Mouse (Mus musculus) liver, adult 2 months (tissue): Measurements from ENCODE around the gene Odaph. TPM values are rescaled to one million over a fixed set of nuclear protein-coding genes. Genes with fewer than 3 reads are reported as not detected.

Source experiments
- DNase-seq: peaks from one replicate; pipeline ENCODE4 v3.0.0-alpha.2; 2011; ENCODE audit warnings: low read depth, low spot score; ENCODE audit errors: extremely low read depth
- H3K27ac ChIP-seq: fragments of 200-500 bp; replicated peaks from 2 replicates; pipeline ENCODE4 v1.5.1; 2012; ENCODE audit warnings: low read depth, mild to moderate bottlenecking, control low read depth, inconsistent platforms, low read length; ENCODE audit not compliant: insufficient read depth
- H3K27me3 ChIP-seq: fragments of 200-500 bp; 2 replicates; pipeline ENCODE4 v1.6.1; 2012; ENCODE audit warnings: mild to moderate bottlenecking, moderate library complexity, low read length, inconsistent platforms; ENCODE audit not compliant: control insufficient read depth, insufficient read depth
- H3K36me3 ChIP-seq: fragments of 200-500 bp; 2 replicates; pipeline ENCODE4 v1.6.1; 2012; ENCODE audit warnings: low read length, inconsistent platforms; ENCODE audit not compliant: control insufficient read depth, insufficient read depth
- H3K4me1 ChIP-seq: fragments of 200-500 bp; 2 replicates; pipeline ENCODE4 v1.6.1; 2011; ENCODE audit warnings: low read length; ENCODE audit not compliant: control insufficient read depth, insufficient read depth
- H3K4me3 ChIP-seq: fragments of 200-500 bp; 2 replicates; pipeline ENCODE4 v1.5.1; 2011; ENCODE audit warnings: low read depth, mild to moderate bottlenecking, control low read depth, low read length, moderate library complexity; ENCODE audit not compliant: insufficient read depth
- H3K79me2 ChIP-seq: fragments of 200-500 bp; 2 replicates; pipeline ENCODE4 v1.6.1; 2012; ENCODE audit warnings: inconsistent platforms, mild to moderate bottlenecking, low read length, moderate library complexity; ENCODE audit not compliant: control insufficient read depth, insufficient read depth
- H3K9ac ChIP-seq: fragments of 200-500 bp; 2 replicates; pipeline ENCODE4 v1.6.1; 2012; ENCODE audit warnings: low read depth, mild to moderate bottlenecking, control low read depth, inconsistent platforms, low read length
- CTCF ChIP-seq: fragments of 200-500 bp; IDR thresholded peaks from 2 replicates; pipeline ENCODE4 v1.5.1; 2011; ENCODE audit warnings: low read depth, low read length, control low read depth
- POLR2A ChIP-seq: fragments of 200-500 bp; IDR thresholded peaks from 2 replicates; pipeline ENCODE4 v1.6.1; 2011; ENCODE audit warnings: low read length, control low read depth; ENCODE audit not compliant: insufficient read depth; ENCODE audit errors: extremely low read depth
- WGBS: fragments of 180-500 bp; shearing (Covaris S2); methylation state at CpG from one replicate; pipeline ENCODE4 v1.1.7; 2018; 5-methylcytosine and 5-hydroxymethylcytosine counted together
- polyA plus RNA-seq: library from polyadenylated mRNA; depleted of rRNA; stranded (reverse); fragments of >200 nt; gene quantifications from 2 replicates; pipeline ENCODE4 v1.2.3, GENCODE M21; 2012
- total RNA-seq: library from RNA; depleted of rRNA; stranded (reverse); fragments of >200 nt; gene quantifications from 2 replicates; pipeline ENCODE4 v1.2.3, GENCODE M21; 2014

Gene Odaph
- total and polyA plus RNA-seq, 2 experiments = not detected

DNA sequence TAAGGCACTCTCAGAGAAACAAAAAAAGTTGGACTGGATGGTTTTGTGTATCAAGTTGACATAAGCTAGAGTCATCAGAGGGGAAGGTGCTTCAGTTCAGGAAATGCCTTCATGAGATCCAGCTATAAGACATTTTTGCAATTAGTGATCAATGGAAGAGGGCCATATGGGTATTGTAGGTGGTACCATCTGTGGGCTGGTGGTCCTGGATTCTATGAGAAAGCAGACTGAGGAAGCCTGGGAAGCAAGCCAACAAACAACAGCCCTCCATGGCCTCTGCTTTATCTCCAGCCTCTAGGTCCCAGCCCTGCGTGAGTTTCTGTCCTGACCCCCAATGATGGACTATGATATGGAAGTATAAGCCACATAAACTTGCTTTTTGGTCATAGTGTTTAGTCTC lies 28.2 kb upstream of the Odaph start:
- 81% methylated on average over 1 of the region's 1 CpGs for WGBS
- Histone ChIP-seq H3K27ac (no peak overlapping the region), H3K36me3 (peaks cover 19% of the 10 kb centered on the region), H3K4me1 (peaks cover 13% of the 10 kb centered on the region), H3K4me3 (no peak overlapping the region), H3K79me2 (peaks cover 14% of the 10 kb centered on the region; the same call in 1 of the 2 replicates), H3K9ac (no peak overlapping the region), H3K27me3 (no peaks in the 10 kb centered on the region)
- DNase-seq = no peak
- TF ChIP-seq CTCF = no peak
- TF ChIP-seq POLR2A = no peak

DNA sequence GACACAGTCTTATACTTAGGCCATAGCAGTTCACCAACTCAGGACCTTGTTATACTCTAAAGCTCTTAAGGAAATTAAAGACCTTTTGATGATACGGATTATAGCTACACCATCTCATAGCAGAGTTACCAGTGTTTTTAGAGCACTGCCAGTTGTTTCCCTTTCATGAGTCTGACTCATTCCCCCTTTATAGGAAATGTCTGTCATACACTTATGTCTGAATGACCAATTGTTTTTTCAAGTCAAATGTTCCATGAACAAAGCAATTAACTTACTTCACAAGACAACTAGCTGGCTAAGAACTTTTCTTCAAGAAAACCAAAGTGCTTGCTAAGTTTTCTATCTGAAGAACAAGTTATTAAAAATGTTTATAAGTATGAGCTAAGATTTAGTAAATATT lies 27.3 kb upstream of the Odaph start:
- H3K27me3 ChIP-seq = no peaks in the 10 kb centered on the region
- WGBS = 87% methylated on average over 1 of the region's 1 CpGs
- H3K36me3 ChIP-seq = peaks cover 17% of the 10 kb centered on the region
- peaks cover 13% of the 10 kb centered on the region for H3K4me1 ChIP-seq
- H3K79me2 ChIP-seq = peaks cover 14% of the 10 kb centered on the region; the same call in 1 of the 2 replicates
- H3K9ac ChIP-seq = no peak overlapping the region
- DNase-seq = no peak
- no peak overlapping the region for H3K4me3 ChIP-seq
- H3K27ac ChIP-seq = no peak overlapping the region
- TF ChIP-seq POLR2A = no peak

DNA sequence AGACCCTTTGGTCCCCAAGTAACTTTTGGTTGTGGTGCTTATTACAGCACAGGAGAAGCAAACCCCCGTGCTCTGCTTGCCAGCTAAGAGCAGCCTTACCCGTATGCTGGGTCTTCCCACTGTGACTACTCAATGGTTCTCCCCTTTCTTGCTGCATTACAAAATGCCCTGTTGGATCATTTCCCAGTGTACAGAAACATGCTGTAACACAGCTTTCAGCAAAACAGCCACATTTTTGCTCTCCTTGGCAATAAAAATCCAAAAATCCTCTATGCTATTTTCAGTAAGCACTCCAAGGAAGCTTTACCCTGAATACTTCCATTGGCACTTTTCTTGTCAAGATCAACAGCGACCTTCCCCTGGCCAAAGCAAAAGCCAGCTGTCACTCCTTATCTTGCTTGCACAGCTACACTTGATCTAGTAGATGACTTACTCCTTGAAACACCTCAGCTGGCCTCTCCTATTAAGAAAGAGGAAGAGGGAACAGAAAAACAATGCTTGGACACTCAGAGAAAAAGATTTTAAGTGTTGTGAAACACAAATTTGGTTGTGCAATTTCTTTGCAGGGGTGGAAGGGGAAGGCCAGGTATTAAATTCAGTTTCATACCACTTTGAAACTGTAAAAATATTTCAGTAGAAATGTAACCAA lies 26.5 kb upstream of the Odaph start:
- peak overlapping the region; percentile 1; the same call in 1 of the 2 replicates for H3K9ac ChIP-seq
- TF ChIP-seq POLR2A (no peak), CTCF (no peak)

DNA sequence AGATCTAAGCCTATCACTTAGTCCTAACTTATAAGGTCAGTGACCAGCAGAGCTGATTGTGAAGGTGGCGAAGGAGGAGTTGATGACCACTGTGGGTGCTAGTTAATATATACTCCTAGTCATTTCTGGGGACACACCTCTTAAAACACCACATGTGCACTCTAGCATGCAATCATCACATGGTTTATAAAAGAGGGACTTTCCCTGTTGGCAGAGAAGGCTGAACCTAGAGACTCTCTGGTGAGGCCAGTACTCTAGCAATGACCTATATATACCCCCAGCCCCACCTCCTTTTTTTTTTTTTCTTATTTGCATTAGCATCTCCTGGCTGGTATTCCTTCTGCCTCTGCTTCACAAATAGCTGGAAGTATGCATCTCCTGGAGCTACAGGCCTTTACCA lies 25.9 kb upstream of the Odaph start:
- Histone ChIP-seq H3K9ac (no peak overlapping the region), H3K79me2 (peaks cover 14% of the 10 kb centered on the region; the same call in 1 of the 2 replicates), H3K4me1 (peaks cover 13% of the 10 kb centered on the region), H3K27ac (peak overlapping the region; percentile 44; the same call in 1 of the 2 replicates), H3K36me3 (peaks cover 14% of the 10 kb centered on the region), H3K4me3 (no peak overlapping the region), H3K27me3 (no peaks in the 10 kb centered on the region)
- TF ChIP-seq POLR2A (no peak), CTCF (no peak)
- whole genome bisulfite sequencing = 23% methylated on average over 1 of the region's 1 CpGs
- peak; percentile 72 for DNase-seq

More for the DNA sequence above, 26.5 kb upstream of the Odaph start:
- Histone ChIP-seq H3K4me3 (peak overlapping the region; percentile 18; the same call in 1 of the 2 replicates), H3K27me3 (no peaks in the 10 kb centered on the region), H3K4me1 (peaks cover 13% of the 10 kb centered on the region), H3K27ac (peak overlapping the region; percentile 76), H3K79me2 (peaks cover 14% of the 10 kb centered on the region; the same call in 1 of the 2 replicates), H3K36me3 (peaks cover 12% of the 10 kb centered on the region)
- WGBS = 12% methylated on average over 3 of the region's 3 CpGs
- peak; percentile 65 for DNase-seq

DNA sequence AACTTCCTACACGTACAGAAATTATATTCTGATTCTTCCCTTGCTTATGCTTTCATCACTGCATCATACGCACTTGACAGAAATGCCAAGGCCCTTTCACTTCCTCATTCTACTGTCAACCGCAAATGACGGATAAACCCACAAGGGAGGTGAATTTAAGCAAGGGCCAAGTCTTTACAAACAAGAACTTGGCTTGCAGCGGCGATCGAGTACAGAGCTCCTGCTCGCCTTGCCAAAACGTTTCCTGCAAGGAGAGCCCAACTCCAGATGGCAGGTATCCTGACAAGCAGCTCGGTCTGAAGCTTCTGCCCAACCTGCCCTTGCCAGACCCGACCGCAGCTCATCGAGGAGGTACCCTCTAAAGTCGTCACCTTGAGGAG lies 25.0 kb upstream of the Odaph start:
- WGBS = under 1% methylated on average over 14 of the region's 14 CpGs
- peaks cover 9% of the 10 kb centered on the region; the same call in 1 of the 2 replicates for H3K79me2 ChIP-seq
- H3K27ac ChIP-seq = peak overlapping the region; percentile 93
- H3K27me3 ChIP-seq = no peaks in the 10 kb centered on the region
- peak overlapping the region; percentile 87 for H3K4me3 ChIP-seq
- peak overlapping the region; percentile 87 for H3K9ac ChIP-seq
- no peak for TF ChIP-seq CTCF
- no peak for TF ChIP-seq POLR2A
- peak; percentile 84 for DNase-seq
- peaks cover 13% of the 10 kb centered on the region for H3K4me1 ChIP-seq
- peaks cover 10% of the 10 kb centered on the region for H3K36me3 ChIP-seq

DNA sequence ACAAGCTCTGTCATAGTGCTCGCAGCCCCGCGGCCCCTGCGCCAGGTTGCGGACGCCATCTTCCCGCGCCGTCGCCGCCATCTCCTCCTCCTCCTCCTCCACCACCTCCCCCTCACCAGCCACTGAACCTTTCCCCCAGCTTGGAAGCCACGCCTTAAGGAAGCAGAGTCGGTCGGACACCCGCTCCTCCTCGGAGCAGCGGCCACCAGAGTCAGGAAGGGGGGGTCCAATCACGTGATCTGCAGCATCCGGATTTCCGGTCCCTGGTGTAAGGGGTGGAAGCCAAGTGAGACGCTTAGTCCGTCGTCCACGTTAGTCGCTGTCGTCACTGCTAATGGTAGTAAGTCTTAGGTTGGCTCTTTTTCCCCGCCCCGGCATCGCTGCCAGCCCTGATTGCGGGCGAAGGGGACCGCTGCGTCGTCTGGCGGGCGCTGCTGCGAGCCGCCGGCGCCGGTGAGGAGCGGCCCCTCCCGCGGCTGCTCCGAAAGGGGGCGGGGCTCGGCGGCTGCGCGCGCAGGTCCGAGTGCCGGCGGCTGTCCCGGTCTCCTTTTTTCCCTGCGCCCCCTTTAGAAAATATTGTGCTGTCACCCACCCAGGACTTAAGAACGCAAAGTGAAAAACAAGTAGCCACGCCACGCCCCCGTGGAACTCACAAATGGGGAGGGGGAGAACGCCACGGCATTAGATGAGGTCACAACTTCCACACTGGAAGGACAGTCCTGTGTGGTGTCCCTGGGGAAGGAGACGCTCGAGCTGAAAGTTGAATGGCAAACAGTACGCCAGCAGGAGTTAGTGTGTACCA lies 24.4 kb upstream of the Odaph start, which contains the start of gene Rchy1:
Rchy1 (minus strand) TSS at position 430 of the 802 bp plus-strand sequence.
- WGBS = under 1% methylated on average over 65 of the region's 65 CpGs
- TF ChIP-seq POLR2A (peak; percentile 41; the same call in 1 of the 2 replicates), CTCF (no peak)
- H3K4me3 ChIP-seq = peak within 1 kb of the TSS; percentile 87
- H3K36me3 ChIP-seq = peaks cover 8% of the 10 kb centered on the region
- peak within 1 kb of the TSS; percentile 93 for H3K27ac ChIP-seq
- H3K4me1 ChIP-seq = peaks cover 13% of the 10 kb centered on the region
- H3K27me3 ChIP-seq = no peaks in the 10 kb centered on the region
- peak within 1 kb of the TSS; percentile 87 for H3K9ac ChIP-seq
- peak; percentile 93 for DNase-seq
- H3K79me2 ChIP-seq = peaks cover 6% of the 10 kb centered on the region; the same call in 1 of the 2 replicates
